Mouse (Mus musculus): ENCODE measurements at regions not wholly inside any gene's neighbourhood (a gene's known extent, or its start where the extent isn't known, plus 50 kb on each side); places are given as distances from the start of the nearest gene placed in this dataset.
A peak's percentile ranks its signal among the peaks of the same experiment; 100 is the strongest.
"Not testable (repeated sequence)": the region's sequence is repeated elsewhere in the genome, so short reads cannot be mapped to it uniquely, and the experiment has no call there.

GRCm38 (mm10) chr8:60763959-60764358 is 126.3 kb upstream of the Hpf1 start:
- Histone ChIP-seq H3K36me3 (replicated peaks in 1 of 2; ENCODE audit: control insufficient read depth in 1 of 2, insufficient read depth in 1 of 2, low read length in 1 of 2) (no peaks in the 10 kb centered on the region), H3K4me2 (ENCODE audit: insufficient read depth, low read depth, poor library complexity, severe bottlenecking) (no peak overlapping the region), H3K27ac (ENCODE audit: insufficient read depth, low read depth) (no peak overlapping the region), H3K4me1 (ENCODE audit: control insufficient read depth in 1 of 2, insufficient read depth in 2 of 2) (no peaks in the 10 kb centered on the region), H3K9me3 (replicated peaks; ENCODE audit: low read length) (no peaks in the 10 kb centered on the region), H3K79me2 (replicated peaks; ENCODE audit: control insufficient read depth, extremely low read depth, insufficient read depth, poor library complexity, severe bottlenecking) (no peaks in the 10 kb centered on the region), H3K9ac (ENCODE audit: insufficient read depth, low read depth) (no peak overlapping the region), H3K27me3 (replicated peaks) (no peaks in the 10 kb centered on the region), H3K4me3 (replicated peaks in 1 of 3; ENCODE audit: low read depth in 2 of 3, low read length in 2 of 3, poor library complexity in 1 of 3) (no peak overlapping the region)
- DNase-seq (ENCODE audit: extremely low read depth): no peak
- dilution Hi-C loops (cut with MboI; ENCODE audit: extremely low pct_ligation_motif_present, extremely low pct_unique_long_range_greater_than_20kb, low sequenced_read_pairs) (no loop called here), in situ Hi-C loops (cut with MboI; ENCODE audit: low pct_ligation_motif_present, low pct_unique_long_range_greater_than_20kb, low sequenced_read_pairs) (no loop called here)
- TF ChIP-seq ZMIZ1 (IDR thresholded peaks at IDR 0.05; ENCODE audit: low read depth, low read length) (no peak), ZKSCAN1 (IDR thresholded peaks at IDR 0.05; ENCODE audit: borderline replicate concordance, low read depth, low read length) (no peak), MEF2A (IDR thresholded peaks at IDR 0.05; ENCODE audit: borderline replicate concordance, low read depth, low read length) (no peak), CHD2 (IDR thresholded peaks at IDR 0.05; ENCODE audit: low read length) (no peak), POLR2A (IDR thresholded peaks at IDR 0.05; ENCODE audit: low read depth, low read length) (no peak), GABPA (IDR thresholded peaks at IDR 0.05; ENCODE audit: insufficient replicate concordance, low read depth, low read length) (no peak), USF2 (conservative IDR thresholded peaks at IDR 0.05; ENCODE audit: low read depth, low read length) (no peak), HCFC1 (IDR thresholded peaks at IDR 0.05; ENCODE audit: low read depth, low read length) (no peak), SIN3A (IDR thresholded peaks at IDR 0.05; ENCODE audit: low read length) (no peak), MAX (IDR thresholded peaks at IDR 0.05; ENCODE audit: low read length) (no peak), TBP (conservative IDR thresholded peaks at IDR 0.05; ENCODE audit: low read depth, low read length) (no peak)

- in situ Hi-C loops (cut with MboI; ENCODE audit: low pct_ligation_motif_present, low pct_unique_long_range_greater_than_20kb, low sequenced_read_pairs): no loop called here
- no peaks in the 10 kb centered on the region for H3K79me2 ChIP-seq (replicated peaks; ENCODE audit: control insufficient read depth, extremely low read depth, insufficient read depth, poor library complexity, severe bottlenecking)
- DNase-seq (ENCODE audit: extremely low read depth): no peak
- H3K9me3 ChIP-seq (replicated peaks; ENCODE audit: low read length): no peaks in the 10 kb centered on the region
- H3K27ac ChIP-seq (ENCODE audit: insufficient read depth, low read depth): no peak overlapping the region
- no peaks in the 10 kb centered on the region for H3K27me3 ChIP-seq (replicated peaks)
- no peaks in the 10 kb centered on the region for H3K36me3 ChIP-seq (replicated peaks in 1 of 2; ENCODE audit: control insufficient read depth in 1 of 2, insufficient read depth in 1 of 2, low read length in 1 of 2)
- TF ChIP-seq ZMIZ1 (IDR thresholded peaks at IDR 0.05; ENCODE audit: low read depth, low read length) (no peak), IRF4 (IDR thresholded peaks at IDR 0.05; ENCODE audit: low read depth, low read length) (no peak), MYC (IDR thresholded peaks at IDR 0.05; ENCODE audit: low read depth, low read length) (no peak), MXI1 (IDR thresholded peaks at IDR 0.05; ENCODE audit: low read depth, low read length) (no peak), POLR2AphosphoS2 (IDR thresholded peaks at IDR 0.05; ENCODE audit: low read depth, low read length) (no peak), TCF12 (IDR thresholded peaks at IDR 0.05; ENCODE audit: low read depth, low read length) (no peak), NELFE (IDR thresholded peaks at IDR 0.05; ENCODE audit: low read depth, low read length) (no peak), TBP (conservative IDR thresholded peaks at IDR 0.05; ENCODE audit: low read depth, low read length) (no peak), CHD2 (IDR thresholded peaks at IDR 0.05; ENCODE audit: low read length) (no peak), JUND (conservative IDR thresholded peaks at IDR 0.05; ENCODE audit: low read depth, low read length) (no peak), GABPA (IDR thresholded peaks at IDR 0.05; ENCODE audit: insufficient replicate concordance, low read depth, low read length) (no peak), KAT2A (IDR thresholded peaks at IDR 0.05; ENCODE audit: insufficient replicate concordance, low read length) (no peak), HCFC1 (IDR thresholded peaks at IDR 0.05; ENCODE audit: low read depth, low read length) (no peak), PAX5 (IDR thresholded peaks at IDR 0.05; ENCODE audit: low read length) (no peak), E2F4 (IDR thresholded peaks at IDR 0.05; ENCODE audit: insufficient replicate concordance, low read depth, low read length) (no peak)
- dilution Hi-C loops (cut with MboI; ENCODE audit: extremely low pct_ligation_motif_present, extremely low pct_unique_long_range_greater_than_20kb, low sequenced_read_pairs): no loop called here
- H3K9ac ChIP-seq (ENCODE audit: insufficient read depth, low read depth): no peak overlapping the region
- no peaks in the 10 kb centered on the region for H3K4me1 ChIP-seq (ENCODE audit: control insufficient read depth in 1 of 2, insufficient read depth in 2 of 2)
- H3K4me3 ChIP-seq (replicated peaks in 1 of 3; ENCODE audit: low read depth in 2 of 3, low read length in 2 of 3, poor library complexity in 1 of 3): no peak overlapping the region
- no peak overlapping the region for H3K4me2 ChIP-seq (ENCODE audit: insufficient read depth, low read depth, poor library complexity, severe bottlenecking)
These were observed 116.9 kb upstream of the Hpf1 start for GRCm38 (mm10) chr8:60773350-60773749.

- H3K4me3 ChIP-seq (replicated peaks in 1 of 3; ENCODE audit: low read depth in 2 of 3, low read length in 2 of 3, poor library complexity in 1 of 3); in situ Hi-C loops (cut with MboI; ENCODE audit: low pct_ligation_motif_present, low pct_unique_long_range_greater_than_20kb, low sequenced_read_pairs); H3K27ac ChIP-seq (ENCODE audit: insufficient read depth, low read depth); dilution Hi-C loops (cut with MboI; ENCODE audit: extremely low pct_ligation_motif_present, extremely low pct_unique_long_range_greater_than_20kb, low sequenced_read_pairs); H3K27me3 ChIP-seq (replicated peaks); H3K36me3 ChIP-seq (replicated peaks in 1 of 2; ENCODE audit: control insufficient read depth in 1 of 2, insufficient read depth in 1 of 2, low read length in 1 of 2); DNase-seq (ENCODE audit: extremely low read depth); H3K4me1 ChIP-seq (ENCODE audit: control insufficient read depth in 1 of 2, insufficient read depth in 2 of 2); H3K79me2 ChIP-seq (replicated peaks; ENCODE audit: control insufficient read depth, extremely low read depth, insufficient read depth, poor library complexity, severe bottlenecking); H3K9ac ChIP-seq (ENCODE audit: insufficient read depth, low read depth); H3K9me3 ChIP-seq (replicated peaks; ENCODE audit: low read length): not testable (repeated sequence)
- peak overlapping the region; percentile 62 for H3K4me2 ChIP-seq (ENCODE audit: insufficient read depth, low read depth, poor library complexity, severe bottlenecking)
These were observed 114.0 kb upstream of the Hpf1 start for GRCm38 (mm10) chr8:60776251-60776650.
